Mouse (Mus musculus): ENCODE data around the gene Phpt1. TPM values are rescaled to one million over a fixed set of nuclear protein-coding genes. Genes with fewer than 3 reads are reported as not detected.

Phpt1 gene
- 12.3 and 16.4 TPM in 2 replicates for polyA plus RNA-seq (2011; ENCODE audit: insufficient read depth, insufficient read length, low replicate concordance, missing spikeins)

GRCm38 (mm10) chr2:25574579-25575431 lies at the start of gene Phpt1, which contains the start of gene Mamdc4:
Phpt1 (minus strand) TSS chr2:25575224.
Mamdc4 (minus strand) TSS chr2:25574845.
- TF ChIP-seq CTCF (IDR thresholded peaks at IDR 0.05; ENCODE audit: control insufficient read depth, insufficient read depth, low read length) = no peak
- TF ChIP-seq POLR2A (IDR thresholded peaks at IDR 0.05; ENCODE audit: borderline replicate concordance, control insufficient read depth, low read depth, low read length) = peak; percentile 59; the same call in 1 of the 2 replicates
- Histone ChIP-seq H3K4me3 (replicated peaks; ENCODE audit: control insufficient read depth, low read depth, low read length) (peak within 1 kb of the TSS; percentile 83), H3K4me1 (ENCODE audit: control insufficient read depth, insufficient read depth, low read length) (peaks cover 4% of the 10 kb centered on the region), H3K27ac (ENCODE audit: control insufficient read depth, insufficient read depth, low read depth, low read length, poor library complexity) (peak within 1 kb of the TSS; percentile 46)
- WGBS = under 1% methylated on average over 41 of the region's 45 CpGs

GRCm38 (mm10) chr2:25621229-25622200 lies 46.5 kb upstream of the Phpt1 start, which contains the start of gene Tmem141:
Tmem141 (minus strand) TSS chr2:25622005.
- no peaks in the 10 kb centered on the region; the same call in 1 of the 2 replicates for H3K4me1 ChIP-seq (ENCODE audit: control insufficient read depth, insufficient read depth, low read length)
- H3K4me3 ChIP-seq (replicated peaks; ENCODE audit: control insufficient read depth, low read depth, low read length) = peak within 1 kb of the TSS; percentile 64
- peak; percentile 33; the same call in 1 of the 2 replicates for TF ChIP-seq POLR2A (IDR thresholded peaks at IDR 0.05; ENCODE audit: borderline replicate concordance, control insufficient read depth, low read depth, low read length)
- TF ChIP-seq CTCF (IDR thresholded peaks at IDR 0.05; ENCODE audit: control insufficient read depth, insufficient read depth, low read length) = peak; percentile 57; the same call in 1 of the 2 replicates
- peak within 1 kb of the TSS; percentile 21; the same call in 1 of the 2 replicates for H3K27ac ChIP-seq (ENCODE audit: control insufficient read depth, insufficient read depth, low read depth, low read length, poor library complexity)
- WGBS = 8% methylated on average over 34 of the region's 34 CpGs

DNA sequence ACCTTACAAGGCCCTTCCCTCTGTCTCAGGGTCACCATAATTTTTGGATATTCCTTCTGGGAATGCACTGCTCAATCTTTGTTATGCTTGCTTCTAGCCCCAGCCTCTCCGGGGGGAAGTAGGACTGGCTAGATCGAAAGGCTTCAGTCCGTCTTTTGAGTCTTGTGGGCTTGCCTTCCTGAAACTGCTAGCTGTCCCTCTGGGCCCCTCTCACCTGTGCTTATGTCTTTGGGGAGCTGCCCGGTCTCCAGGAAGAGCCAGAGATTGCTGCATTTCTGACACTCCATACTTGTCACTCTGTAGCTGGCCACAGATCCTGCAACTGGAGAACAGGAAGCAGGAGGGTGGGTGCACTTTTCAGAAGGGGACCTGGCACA lies 45.8 kb upstream of the Phpt1 start:
- Histone ChIP-seq H3K27ac (ENCODE audit: control insufficient read depth, insufficient read depth, low read depth, low read length, poor library complexity) (no peak overlapping the region), H3K4me1 (ENCODE audit: control insufficient read depth, insufficient read depth, low read length) (no peaks in the 10 kb centered on the region; the same call in 1 of the 2 replicates), H3K4me3 (replicated peaks; ENCODE audit: control insufficient read depth, low read depth, low read length) (no peak overlapping the region)
- TF ChIP-seq CTCF (IDR thresholded peaks at IDR 0.05; ENCODE audit: control insufficient read depth, insufficient read depth, low read length) (no peak), POLR2A (IDR thresholded peaks at IDR 0.05; ENCODE audit: borderline replicate concordance, control insufficient read depth, low read depth, low read length) (no peak)
- 38% methylated on average over 4 of the region's 4 CpGs for WGBS

DNA sequence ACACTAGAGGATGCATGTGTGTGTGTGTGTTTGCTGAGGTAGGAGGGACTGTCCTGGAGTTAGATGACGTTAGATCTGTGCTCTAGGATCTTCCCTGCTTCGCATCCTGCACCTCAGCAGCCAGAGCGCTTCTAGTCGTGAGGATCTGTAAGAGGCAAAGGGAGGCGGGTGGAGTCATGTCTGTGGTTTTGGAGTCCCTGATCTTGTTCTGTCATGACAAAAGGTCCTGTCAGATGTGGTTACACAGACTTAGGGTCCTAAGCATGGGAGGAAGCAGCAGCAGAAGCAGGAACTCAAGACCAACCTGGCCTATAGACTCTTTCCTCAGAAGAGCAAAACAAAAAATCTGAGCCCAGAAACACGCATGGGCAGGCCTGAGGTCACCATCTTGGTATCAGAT lies 45.4 kb upstream of the Phpt1 start:
- 28% methylated on average over 6 of the region's 6 CpGs for WGBS

GRCm38 (mm10) chr2:25617578-25617977 lies 42.6 kb upstream of the Phpt1 start, which contains the start of gene Ccdc183:
Ccdc183 (minus strand) TSS chr2:25617678.
- no peak for TF ChIP-seq POLR2A (IDR thresholded peaks at IDR 0.05; ENCODE audit: borderline replicate concordance, control insufficient read depth, low read depth, low read length)
- TF ChIP-seq CTCF (IDR thresholded peaks at IDR 0.05; ENCODE audit: control insufficient read depth, insufficient read depth, low read length) = no peak
- no peak within 1 kb of the TSS for H3K27ac ChIP-seq (ENCODE audit: control insufficient read depth, insufficient read depth, low read depth, low read length, poor library complexity)
- no peaks in the 10 kb centered on the region; the same call in 1 of the 2 replicates for H3K4me1 ChIP-seq (ENCODE audit: control insufficient read depth, insufficient read depth, low read length)
- H3K4me3 ChIP-seq (replicated peaks; ENCODE audit: control insufficient read depth, low read depth, low read length) = no peak within 1 kb of the TSS
- WGBS = 65% methylated on average over 3 of the region's 3 CpGs

More for the DNA sequence above, 45.4 kb upstream of the Phpt1 start:
- Histone ChIP-seq H3K4me3 (replicated peaks; ENCODE audit: control insufficient read depth, low read depth, low read length) (no peak overlapping the region), H3K27ac (ENCODE audit: control insufficient read depth, insufficient read depth, low read depth, low read length, poor library complexity) (no peak overlapping the region), H3K4me1 (ENCODE audit: control insufficient read depth, insufficient read depth, low read length) (no peaks in the 10 kb centered on the region; the same call in 1 of the 2 replicates)
- TF ChIP-seq CTCF (IDR thresholded peaks at IDR 0.05; ENCODE audit: control insufficient read depth, insufficient read depth, low read length) (no peak), POLR2A (IDR thresholded peaks at IDR 0.05; ENCODE audit: borderline replicate concordance, control insufficient read depth, low read depth, low read length) (no peak)

DNA sequence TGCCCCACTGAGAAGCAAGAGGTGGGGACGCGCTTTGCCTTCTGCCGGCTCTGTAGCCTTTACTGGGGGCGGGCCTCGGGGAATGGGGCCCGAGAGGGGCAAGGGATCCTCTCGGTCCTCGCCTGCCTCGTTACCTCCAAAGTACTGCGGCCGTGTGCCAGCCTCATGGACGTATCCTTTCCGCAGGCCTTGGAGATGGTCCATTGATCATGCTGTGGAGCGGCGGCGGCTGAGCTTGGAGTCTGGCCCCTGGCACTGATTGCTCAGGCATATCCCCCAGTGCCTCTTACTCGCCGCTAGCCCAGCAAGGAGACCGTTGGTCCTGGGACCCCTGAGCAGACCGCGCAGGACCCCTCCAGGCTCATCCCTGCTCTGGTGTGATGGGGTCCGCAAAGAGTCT lies 41.4 kb upstream of the Phpt1 start:
- 26% methylated on average over 22 of the region's 22 CpGs for WGBS
- no peak overlapping the region for H3K4me3 ChIP-seq (replicated peaks; ENCODE audit: control insufficient read depth, low read depth, low read length)
- TF ChIP-seq CTCF (IDR thresholded peaks at IDR 0.05; ENCODE audit: control insufficient read depth, insufficient read depth, low read length) (no peak), POLR2A (IDR thresholded peaks at IDR 0.05; ENCODE audit: borderline replicate concordance, control insufficient read depth, low read depth, low read length) (no peak)
- H3K27ac ChIP-seq (ENCODE audit: control insufficient read depth, insufficient read depth, low read depth, low read length, poor library complexity) = no peak overlapping the region
- no peaks in the 10 kb centered on the region for H3K4me1 ChIP-seq (ENCODE audit: control insufficient read depth, insufficient read depth, low read length)

DNA sequence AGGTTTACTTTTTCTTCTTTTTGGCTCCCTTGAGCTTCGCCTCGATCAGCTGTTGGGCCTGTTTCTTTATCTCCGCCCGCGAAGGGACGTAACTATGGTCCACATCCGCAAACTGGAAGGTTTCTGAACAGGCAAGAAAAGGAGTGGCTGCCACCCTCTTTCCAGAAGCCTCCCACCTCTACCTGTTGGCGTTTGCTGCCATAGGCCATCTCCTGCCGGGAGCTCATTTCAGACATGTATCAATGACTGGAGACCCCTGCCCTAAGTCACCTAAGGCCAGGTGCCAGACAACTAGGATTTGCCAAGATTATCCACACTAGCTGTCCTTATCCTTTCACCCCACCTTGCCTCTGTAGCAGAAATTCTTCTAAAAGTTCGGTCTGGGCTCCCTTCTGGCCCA lies 33.6 kb upstream of the Phpt1 start:
- Histone ChIP-seq H3K27ac (ENCODE audit: control insufficient read depth, insufficient read depth, low read depth, low read length, poor library complexity) (no peak overlapping the region), H3K4me1 (ENCODE audit: control insufficient read depth, insufficient read depth, low read length) (no peaks in the 10 kb centered on the region), H3K4me3 (replicated peaks; ENCODE audit: control insufficient read depth, low read depth, low read length) (no peak overlapping the region)
- WGBS = 46% methylated on average over 10 of the region's 10 CpGs
- TF ChIP-seq POLR2A (IDR thresholded peaks at IDR 0.05; ENCODE audit: borderline replicate concordance, control insufficient read depth, low read depth, low read length) (no peak), CTCF (IDR thresholded peaks at IDR 0.05; ENCODE audit: control insufficient read depth, insufficient read depth, low read length) (no peak)

All from bone marrow, adult 2 months (tissue).